Mouse (Mus musculus): Measurements from ENCODE around the gene Clps. TPM values are rescaled to one million over a fixed set of nuclear protein-coding genes. Genes with fewer than 3 reads are reported as not detected.
A peak's percentile ranks its signal among the peaks of the same experiment; 100 is the strongest.

Gene Clps
- polyA plus RNA-seq, 1 experiment: not detected

GRCm38 (mm10) chr17:28513844-28514243, 46.7 kb downstream of the Clps start:
- Histone ChIP-seq H3K27me3 (replicated peaks) (peaks cover 49% of the 10 kb centered on the region), H3K9me3 (no peaks in the 10 kb centered on the region), H3K4me1 (peaks cover 80% of the 10 kb centered on the region), H3K4me3 (replicated peaks) (peak overlapping the region; percentile 29), H3K36me3 (replicated peaks; ENCODE audit: low read length) (no peaks in the 10 kb centered on the region)
- no peak for TF ChIP-seq GATA1 (IDR thresholded peaks at IDR 0.05; ENCODE audit: borderline replicate concordance, low read length)
- TF ChIP-seq FLI1 (IDR thresholded peaks at IDR 0.05; ENCODE audit: low read length): no peak

- TF ChIP-seq GATA1 (IDR thresholded peaks at IDR 0.05; ENCODE audit: borderline replicate concordance, low read length): no peak
- no peak for TF ChIP-seq FLI1 (IDR thresholded peaks at IDR 0.05; ENCODE audit: low read length)
- Histone ChIP-seq H3K4me1 (peaks cover 78% of the 10 kb centered on the region), H3K36me3 (replicated peaks; ENCODE audit: low read length) (no peaks in the 10 kb centered on the region), H3K9me3 (no peaks in the 10 kb centered on the region), H3K4me3 (replicated peaks) (no peak overlapping the region), H3K27me3 (replicated peaks) (peaks cover 45% of the 10 kb centered on the region)
Observed at GRCm38 (mm10) chr17:28513337-28513736, 47.2 kb downstream of the Clps start.

- no peaks in the 10 kb centered on the region for H3K36me3 ChIP-seq (replicated peaks; ENCODE audit: low read length)
- TF ChIP-seq FLI1 (IDR thresholded peaks at IDR 0.05; ENCODE audit: low read length): no peak
- TF ChIP-seq GATA1 (IDR thresholded peaks at IDR 0.05; ENCODE audit: borderline replicate concordance, low read length): no peak
- peaks cover 40% of the 10 kb centered on the region for H3K27me3 ChIP-seq (replicated peaks)
- H3K9me3 ChIP-seq: no peaks in the 10 kb centered on the region
- peaks cover 76% of the 10 kb centered on the region for H3K4me1 ChIP-seq
- peak overlapping the region; percentile 50 for H3K4me3 ChIP-seq (replicated peaks)
Observed at GRCm38 (mm10) chr17:28512696-28513095, 47.9 kb downstream of the Clps start.

GRCm38 (mm10) chr17:28511616-28512541, 48.7 kb downstream of the Clps start:
- Histone ChIP-seq H3K36me3 (replicated peaks; ENCODE audit: low read length) (no peaks in the 10 kb centered on the region), H3K4me3 (replicated peaks) (no peak overlapping the region), H3K9me3 (no peaks in the 10 kb centered on the region), H3K4me1 (peaks cover 77% of the 10 kb centered on the region), H3K27me3 (replicated peaks) (peaks cover 37% of the 10 kb centered on the region)
- TF ChIP-seq GATA1 (IDR thresholded peaks at IDR 0.05; ENCODE audit: borderline replicate concordance, low read length) (no peak), FLI1 (IDR thresholded peaks at IDR 0.05; ENCODE audit: low read length) (no peak)

GRCm38 (mm10) chr17:28510445-28511342, 49.9 kb downstream of the Clps start:
- Histone ChIP-seq H3K4me3 (replicated peaks) (peak overlapping the region; percentile 86), H3K27me3 (replicated peaks) (peaks cover 37% of the 10 kb centered on the region), H3K36me3 (replicated peaks; ENCODE audit: low read length) (no peaks in the 10 kb centered on the region), H3K4me1 (peaks cover 76% of the 10 kb centered on the region), H3K9me3 (no peaks in the 10 kb centered on the region)
- TF ChIP-seq GATA1 (IDR thresholded peaks at IDR 0.05; ENCODE audit: borderline replicate concordance, low read length): no peak
- no peak for TF ChIP-seq FLI1 (IDR thresholded peaks at IDR 0.05; ENCODE audit: low read length)

Other genes with a start within 250 kb of the Clps start
- gene Fance, start 247.2 kb downstream of the Clps start, polyA plus RNA-seq (2012; ENCODE audit: insufficient read depth, low replicate concordance): 33.1 and 40.3 TPM in 2 replicates
- 4,291 and 7,093 TPM in 2 replicates for gene Rpl10a, start 232.3 kb downstream of the Clps start, polyA plus RNA-seq (2012; ENCODE audit: insufficient read depth, low replicate concordance)
- gene Tead3, start 209.9 kb downstream of the Clps start, polyA plus RNA-seq (2012; ENCODE audit: insufficient read depth, low replicate concordance): 0.26 TPM in 1 of 2 replicates, not detected in the other
- 2.7 TPM in 1 of 2 replicates, not detected in the other for gene Tulp1, start 195.5 kb downstream of the Clps start, polyA plus RNA-seq (2012; ENCODE audit: insufficient read depth, low replicate concordance)
- 8.7 and 25.1 TPM in 2 replicates for gene Fkbp5, start 43.2 kb downstream of the Clps start, polyA plus RNA-seq (2012; ENCODE audit: insufficient read depth, low replicate concordance)
- not detected in 2 replicates for gene Armc12, start 30.0 kb downstream of the Clps start, polyA plus RNA-seq (2012; ENCODE audit: insufficient read depth, low replicate concordance)
- gene Clpsl2, start 11.4 kb downstream of the Clps start, polyA plus RNA-seq (2012; ENCODE audit: insufficient read depth, low replicate concordance): not detected in 2 replicates
- gene Lhfpl5, start 14.9 kb upstream of the Clps start, polyA plus RNA-seq (2012; ENCODE audit: insufficient read depth, low replicate concordance): not detected in 2 replicates
- 5.0 and 32.1 TPM in 2 replicates for gene Srpk1, start 61.9 kb upstream of the Clps start, polyA plus RNA-seq (2012; ENCODE audit: insufficient read depth, low replicate concordance)
- gene Slc26a8, start 129.5 kb upstream of the Clps start, polyA plus RNA-seq (2012; ENCODE audit: insufficient read depth, low replicate concordance): 1.2 and 1.4 TPM in 2 replicates
- gene Mapk14, start 130.6 kb upstream of the Clps start, polyA plus RNA-seq (2012; ENCODE audit: insufficient read depth, low replicate concordance): 23.4 and 34.8 TPM in 2 replicates
- gene AC170998.1, start 165.3 kb upstream of the Clps start, polyA plus RNA-seq (2012; ENCODE audit: insufficient read depth, low replicate concordance): not detected in 2 replicates
- 0.50 TPM in 1 of 2 replicates, not detected in the other for gene Mapk13, start 208.5 kb upstream of the Clps start, polyA plus RNA-seq (2012; ENCODE audit: insufficient read depth, low replicate concordance)
- gene Brpf3, start 240.3 kb upstream of the Clps start, polyA plus RNA-seq (2012; ENCODE audit: insufficient read depth, low replicate concordance): 8.8 and 9.5 TPM in 2 replicates

Measured in megakaryocyte, embryonic 14.5 days (primary cell).